Mouse (Mus musculus): ENCODE measurements around the gene Dchs2.
"Not testable (repeated sequence)": the region's sequence is repeated elsewhere in the genome, so short reads cannot be mapped to it uniquely, and the experiment has no call there.

The Dchs2 gene

DNA sequence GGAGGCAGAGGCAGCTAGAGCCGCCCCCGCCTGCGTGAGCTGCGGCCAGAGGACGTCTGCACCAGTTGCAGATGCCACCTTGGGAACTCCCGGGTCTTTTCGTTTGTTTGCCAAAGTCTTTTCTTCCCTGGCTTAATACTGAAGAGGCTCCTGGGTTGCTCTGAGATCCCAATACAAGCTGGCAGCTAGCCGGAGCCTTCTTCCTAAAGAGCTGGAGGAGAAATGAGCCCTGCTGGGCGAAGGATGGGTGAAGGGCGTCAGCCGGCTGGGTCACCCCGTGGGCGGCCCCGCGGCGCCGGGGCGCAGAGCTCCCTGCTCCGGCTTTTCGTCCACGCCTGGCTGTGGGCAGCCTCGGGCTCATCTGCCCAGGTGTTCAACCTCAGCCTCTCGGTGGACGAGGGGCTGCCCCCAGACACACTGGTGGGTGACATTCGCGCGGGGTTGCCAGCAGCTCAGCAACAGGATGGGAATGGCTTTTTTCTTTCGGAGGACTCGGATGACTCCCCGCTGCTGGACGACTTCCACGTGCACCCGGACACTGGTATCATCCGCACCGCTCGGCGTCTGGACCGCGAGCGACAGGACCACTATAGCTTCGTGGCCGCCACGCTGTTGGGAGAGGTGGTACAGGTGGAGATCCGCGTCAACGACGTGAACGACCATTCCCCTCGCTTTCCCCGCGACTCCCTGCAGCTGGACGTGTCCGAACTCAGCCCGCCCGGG, at the start of gene Dchs2:
TSS of gene Dchs2 (plus strand) at position 223 of the 723 bp plus-strand sequence.
- no peak for DNase-seq (ENCODE audit: low spot score in 2 of 2)

DNA sequence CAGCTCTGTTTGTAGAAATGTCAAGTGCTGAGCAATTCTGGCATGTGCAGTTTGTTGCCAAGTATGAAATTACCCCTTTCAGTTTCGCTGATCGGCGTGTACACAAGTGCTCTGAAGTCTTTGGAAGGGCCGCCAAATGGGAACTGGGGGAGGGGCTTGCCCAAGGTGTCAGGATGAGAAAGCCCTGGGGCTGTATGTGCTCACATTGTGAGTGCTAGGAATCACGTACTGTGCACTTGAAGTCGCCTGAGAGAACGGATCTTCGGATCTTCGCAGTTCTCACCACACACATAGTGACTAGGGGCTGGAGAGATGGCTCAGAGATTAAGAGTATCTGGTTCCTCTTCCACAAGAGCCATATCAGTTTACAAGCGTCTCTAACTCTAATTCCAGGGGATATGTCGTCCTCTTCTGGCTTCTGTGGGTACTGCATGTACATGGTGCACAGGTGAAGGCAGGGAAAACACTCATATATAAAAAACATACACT, 47.1 kb upstream of the Dchs2 start:
- DNase-seq (ENCODE audit: low spot score in 2 of 2): peak; percentile 39 to 69

DNA sequence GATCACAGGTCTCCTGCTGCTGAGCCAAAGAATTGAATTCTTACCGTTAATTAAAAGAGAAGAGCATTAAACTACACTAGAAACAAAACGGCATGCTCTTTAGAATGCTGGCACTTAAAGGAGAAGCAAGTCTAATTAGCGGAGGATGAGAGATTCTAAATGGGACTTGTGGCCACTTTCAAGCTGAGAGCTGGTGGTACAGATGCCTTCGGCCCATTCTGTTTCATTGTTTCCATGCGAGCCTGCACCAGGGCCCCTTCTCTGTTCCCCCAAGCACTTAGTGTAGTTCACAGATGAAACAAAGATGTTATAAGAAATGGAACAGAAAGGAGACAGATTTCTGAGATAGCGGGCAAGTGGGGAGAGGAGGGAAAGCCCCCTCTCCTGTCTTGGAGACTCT, 30.2 kb upstream of the Dchs2 start:
- DNase-seq (ENCODE audit: low spot score in 2 of 2): peak in 1 of 2 experiments; percentile 16

DNA sequence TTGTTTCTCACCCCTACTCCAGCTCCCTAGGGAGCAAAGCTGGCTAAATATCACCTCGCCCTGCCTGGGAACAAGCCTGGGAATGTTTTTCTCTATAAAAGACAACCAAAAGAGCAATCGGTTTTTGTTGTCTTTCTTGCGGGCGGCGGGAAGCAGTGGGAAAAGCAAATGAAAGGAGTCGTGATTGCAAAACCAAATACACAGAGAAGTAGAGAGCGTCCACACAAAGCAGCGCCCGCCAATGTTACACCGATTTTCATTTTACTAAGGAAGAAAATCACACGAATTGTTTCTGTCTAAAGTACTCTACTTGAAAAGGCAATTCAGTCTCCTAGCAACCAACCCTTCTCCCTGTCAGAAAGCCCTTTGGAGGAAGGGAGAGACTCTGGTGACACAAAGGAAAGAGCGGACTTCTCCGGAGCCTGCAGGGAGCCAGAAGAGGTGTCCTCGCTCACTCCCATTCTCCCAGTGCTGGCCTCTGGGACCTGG, 29.2 kb upstream of the Dchs2 start:
- peak in 1 of 2 experiments; percentile 42 for DNase-seq (ENCODE audit: low spot score in 2 of 2)

DNA sequence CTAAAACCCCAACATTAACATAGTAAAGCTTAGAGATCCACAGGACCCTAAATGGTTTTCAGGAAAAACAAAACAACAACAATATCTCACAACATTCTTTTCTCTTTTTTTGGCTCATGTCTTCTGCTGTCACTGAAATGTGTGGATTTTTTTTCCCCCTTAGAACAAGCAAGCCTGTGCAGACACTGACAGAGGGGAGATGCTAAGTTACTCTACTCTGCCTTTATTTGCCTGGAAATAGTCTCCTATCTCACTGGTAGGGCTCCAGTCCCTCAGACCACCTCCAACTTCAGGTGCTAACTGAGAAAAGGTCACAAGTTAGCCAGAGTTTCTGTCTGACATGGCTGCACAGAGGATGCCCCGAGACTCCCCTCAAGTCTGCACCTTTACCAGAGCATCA, 28.6 kb upstream of the Dchs2 start:
- DNase-seq (ENCODE audit: low spot score in 2 of 2): peak in 1 of 2 experiments; percentile 31

DNA sequence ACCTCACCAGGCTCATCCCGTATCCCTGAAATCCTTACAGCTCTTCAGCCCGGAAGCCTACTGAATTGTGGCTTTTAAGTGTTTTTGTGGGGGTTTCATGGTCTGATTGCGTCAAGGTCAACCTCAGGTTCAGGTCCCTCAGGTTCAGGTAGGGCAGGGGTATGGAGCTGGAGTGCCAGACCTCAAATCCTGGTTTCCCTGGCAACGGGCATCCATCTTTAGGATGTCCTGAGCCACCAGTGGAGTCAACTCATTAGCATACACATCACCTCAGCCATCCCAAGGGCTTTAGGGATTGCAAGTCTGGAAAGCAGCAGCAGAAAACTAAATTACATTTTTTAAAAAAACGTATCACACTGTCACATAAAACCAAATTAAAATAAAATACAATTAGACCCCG, 28.1 kb upstream of the Dchs2 start:
- DNase-seq (ENCODE audit: low spot score in 2 of 2): peak in 1 of 2 experiments; percentile 28

DNA sequence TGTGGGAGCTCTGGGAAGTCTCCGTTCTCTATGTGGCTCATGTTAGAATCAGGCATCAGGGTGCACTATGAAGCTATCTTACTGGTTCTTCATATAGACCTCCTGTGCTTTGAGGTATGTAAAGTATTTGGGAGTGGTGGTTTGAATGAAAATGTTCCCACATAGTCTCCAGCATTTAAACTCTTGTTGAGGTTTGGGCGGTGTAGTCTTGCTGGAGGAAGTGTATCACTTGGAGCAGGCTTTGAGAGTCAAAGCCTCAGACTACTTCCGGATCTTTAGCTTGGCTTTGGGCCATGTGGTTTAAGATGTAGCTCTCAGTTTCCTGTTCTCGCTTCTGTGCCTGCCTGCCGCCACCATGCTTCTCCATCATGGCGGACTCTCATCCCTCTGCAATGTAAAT, 25.5 kb upstream of the Dchs2 start:
- DNase-seq (ENCODE audit: low spot score in 2 of 2): peak in 1 of 2 experiments; percentile 35

DNA sequence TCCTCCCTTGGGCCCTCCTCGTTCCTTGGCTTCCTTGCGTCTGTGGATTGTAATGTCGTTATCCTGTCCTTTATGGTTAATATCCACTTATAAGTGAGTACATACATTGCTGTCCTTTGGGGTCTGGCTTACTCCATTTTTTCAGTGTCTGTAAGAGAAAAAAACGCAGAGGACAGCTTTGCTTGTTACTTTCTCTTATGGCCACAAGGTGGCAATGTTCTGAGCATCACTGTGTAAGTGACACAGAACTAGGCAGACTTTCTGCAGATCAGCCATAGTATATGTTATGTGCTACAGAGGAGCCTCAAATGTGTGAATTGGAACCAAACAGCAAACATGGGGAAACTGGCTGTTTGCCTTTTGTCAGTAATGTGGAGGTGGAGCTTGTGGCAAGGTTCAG, 17.6 kb upstream of the Dchs2 start:
- no peak for DNase-seq (ENCODE audit: low spot score in 2 of 2)

DNA sequence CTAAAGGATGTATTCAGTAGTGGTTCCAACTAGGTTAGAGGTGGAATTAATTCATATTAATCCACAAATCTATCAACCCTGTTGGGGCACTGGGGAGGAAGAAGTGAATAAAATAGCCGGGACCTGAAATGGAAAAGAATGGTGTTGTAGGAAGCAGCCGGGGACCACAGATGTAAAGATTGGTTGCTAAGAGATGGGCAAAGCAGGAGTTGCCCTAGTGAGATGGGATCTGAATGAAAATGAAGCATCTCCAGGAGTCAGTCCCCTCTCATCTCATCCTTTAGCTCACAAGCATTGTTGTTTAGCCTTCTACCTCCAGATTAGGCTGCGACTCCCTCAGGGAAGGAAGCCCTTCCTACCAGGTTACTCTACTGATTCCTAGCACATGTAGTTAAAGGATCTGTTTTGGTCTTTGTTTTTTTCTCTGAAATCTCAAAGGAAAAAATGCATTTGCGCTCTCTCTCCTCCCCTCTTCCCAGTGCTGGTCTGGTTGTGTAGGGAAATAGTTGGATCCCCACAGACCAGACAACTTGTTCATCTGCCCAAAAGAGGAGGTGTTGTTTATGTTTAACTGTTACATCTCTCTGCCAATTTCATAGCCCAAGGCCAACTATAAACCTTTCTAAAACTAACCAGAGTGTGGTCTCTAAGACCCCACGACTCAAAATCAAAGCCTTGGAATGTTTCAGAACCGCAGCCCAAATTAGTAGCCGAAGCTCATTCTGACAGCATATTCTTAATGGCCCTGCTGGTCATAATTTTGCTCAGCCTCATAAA, 16.1 kb upstream of the Dchs2 start:
- DNase-seq (ENCODE audit: low spot score in 2 of 2): peak in 1 of 2 experiments; percentile 11

DNA sequence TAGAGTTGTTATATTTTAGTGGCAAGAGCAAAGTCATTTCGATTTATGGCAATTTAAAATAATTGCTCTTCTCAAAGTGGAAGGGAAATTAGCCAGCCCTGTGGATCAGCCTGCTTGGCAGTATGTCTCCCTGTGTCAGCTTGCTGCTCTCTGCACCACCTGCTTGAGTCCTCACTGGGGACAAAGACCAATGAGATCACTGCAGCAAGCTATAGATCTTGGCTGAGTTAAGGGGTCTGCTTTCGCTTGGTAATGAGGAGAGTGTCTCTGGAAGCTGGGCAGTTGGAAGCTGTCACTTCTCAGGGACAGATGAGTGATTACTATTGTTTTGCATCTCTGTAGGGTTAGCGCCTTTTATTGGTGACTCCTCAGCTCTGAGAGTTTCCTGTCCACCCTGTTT, 14.9 kb upstream of the Dchs2 start:
- peak in 1 of 2 experiments; percentile 49 for DNase-seq (ENCODE audit: low spot score in 2 of 2)

DNA sequence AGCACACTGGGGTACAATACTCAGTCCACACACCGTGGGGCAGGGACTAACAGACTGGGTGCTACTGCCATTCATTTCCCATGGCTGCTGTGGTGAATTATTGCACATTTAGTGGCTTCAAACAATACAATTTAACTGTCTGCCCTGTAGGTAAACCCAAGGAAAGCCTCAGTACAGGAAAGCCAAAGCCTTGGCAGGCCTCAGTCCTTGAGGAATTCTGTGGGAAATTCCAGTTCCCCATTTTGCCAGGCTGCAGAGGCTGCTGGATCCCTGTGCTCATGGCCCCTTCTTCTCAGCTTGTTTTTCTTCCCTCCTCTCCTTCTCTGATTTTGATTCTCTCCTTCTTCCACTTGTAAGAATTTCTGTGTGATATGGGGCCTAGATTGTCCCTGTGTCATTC, 12.8 kb upstream of the Dchs2 start:
- DNase-seq (ENCODE audit: low spot score in 2 of 2): peak in 1 of 2 experiments; percentile 44

DNA sequence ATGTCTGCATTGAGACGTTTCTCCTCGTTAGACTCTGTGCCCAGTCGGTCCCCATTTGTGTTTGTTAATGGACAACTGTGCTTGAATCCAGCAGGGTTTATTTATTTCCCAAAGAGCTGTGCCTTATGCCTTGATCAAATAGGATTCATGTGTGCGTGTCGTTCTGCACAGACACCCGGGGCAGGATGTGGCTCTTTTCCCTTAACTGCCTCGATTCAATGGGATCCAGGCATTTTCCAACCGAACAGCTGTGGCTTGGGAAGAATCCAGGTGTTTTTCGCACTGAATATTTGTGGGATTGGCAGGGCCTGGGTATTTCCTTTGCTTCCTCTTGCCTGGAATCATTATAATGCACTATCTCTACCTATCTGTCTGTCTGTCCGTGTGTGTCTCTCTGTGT, 10.2 kb upstream of the Dchs2 start:
- DNase-seq (ENCODE audit: low spot score in 2 of 2): no peak

DNA sequence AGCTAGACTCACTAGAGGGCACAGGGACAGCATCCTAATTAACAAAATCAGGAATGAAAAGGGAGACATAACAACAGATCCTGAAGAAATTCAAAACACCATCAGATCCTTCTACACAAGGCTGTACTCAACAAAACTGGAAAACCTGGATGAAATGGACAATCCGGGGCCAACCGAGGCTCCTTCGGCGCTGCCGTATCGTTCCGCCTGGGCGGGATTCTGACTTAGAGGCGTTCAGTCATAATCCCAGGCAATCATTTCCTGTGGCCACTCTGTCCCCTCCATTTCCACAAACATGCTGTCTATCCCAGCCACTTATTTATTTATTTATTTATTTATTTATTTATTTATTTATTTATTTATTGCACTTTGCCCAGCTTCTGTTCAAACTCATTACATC, 3.8 kb upstream of the Dchs2 start:
- not testable (repeated sequence) for DNase-seq (ENCODE audit: low spot score in 2 of 2)

DNA sequence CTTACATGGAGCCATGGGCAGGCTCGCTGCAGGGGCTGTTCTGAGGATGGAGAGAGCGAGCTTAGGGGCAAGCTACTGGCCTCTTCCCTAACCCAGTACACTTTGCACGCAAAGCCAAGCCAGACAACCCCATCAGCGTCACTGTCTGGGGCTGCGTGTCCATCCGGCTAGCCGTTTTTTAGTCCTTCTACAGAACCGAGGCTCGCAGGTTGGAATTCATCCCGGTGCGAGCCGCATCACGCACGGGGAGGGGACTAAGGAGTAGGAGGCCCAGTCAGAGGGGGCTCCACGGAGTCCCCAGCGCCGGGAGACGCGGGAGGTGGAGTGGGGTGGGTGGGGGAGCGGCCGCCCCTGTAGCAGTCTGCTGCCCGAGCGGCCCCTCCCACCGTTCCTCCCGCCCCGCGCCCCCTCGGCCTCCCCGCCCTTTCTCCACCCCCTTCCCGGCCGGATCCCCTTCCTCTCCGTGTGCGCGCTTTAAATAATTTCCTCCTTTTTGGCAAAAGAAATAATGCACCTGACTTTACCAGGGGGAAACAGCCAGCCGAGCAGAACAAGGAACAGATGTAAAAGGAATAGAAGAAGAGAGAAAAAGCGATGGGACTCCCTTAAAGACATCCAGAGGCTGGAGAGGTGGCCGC, 541 bp upstream of the Dchs2 start:
- no peak for DNase-seq (ENCODE audit: low spot score in 2 of 2)

DNA sequence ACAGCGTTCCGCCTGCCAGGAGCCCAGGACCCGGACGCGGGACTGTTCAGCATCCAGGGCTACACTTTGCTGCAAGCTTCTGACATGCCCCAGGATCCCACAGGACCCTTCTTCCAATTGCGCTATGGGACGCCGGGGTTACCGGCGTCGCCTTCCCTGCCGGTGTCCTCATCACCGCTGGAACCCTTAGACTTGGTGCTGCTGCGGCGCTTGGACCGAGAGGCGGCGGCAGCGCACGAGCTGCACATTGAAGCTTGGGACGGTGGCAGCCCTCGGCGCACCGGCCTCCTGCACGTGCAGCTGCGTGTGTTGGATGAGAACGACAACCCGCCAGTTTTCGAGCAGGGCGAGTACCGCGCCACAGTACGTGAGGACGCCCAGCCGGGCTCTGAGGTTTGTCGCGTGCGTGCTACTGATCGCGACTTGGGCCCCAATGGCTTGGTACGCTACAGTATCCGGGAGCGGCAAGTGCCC, 738 bp downstream of the Dchs2 start:
- no peak for DNase-seq (ENCODE audit: low spot score in 2 of 2)

DNA sequence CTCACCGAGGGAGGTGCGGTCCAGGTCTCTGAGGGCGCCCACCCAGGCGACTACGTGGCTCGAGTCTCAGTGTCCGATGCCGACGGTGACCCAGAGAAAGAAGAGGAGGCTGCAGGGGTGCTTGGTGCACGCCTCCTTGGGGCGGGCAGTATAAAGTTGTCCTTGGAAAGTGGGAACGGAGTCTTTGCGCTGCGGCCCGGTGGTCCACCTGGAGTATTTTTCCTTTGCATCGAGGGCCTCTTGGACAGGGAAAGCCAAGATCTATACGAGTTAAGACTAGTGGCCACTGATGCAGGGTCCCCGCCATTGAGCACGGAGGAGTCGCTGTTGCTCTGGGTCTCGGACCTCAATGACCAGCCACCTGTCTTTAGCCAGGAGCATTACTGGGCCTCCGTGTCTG, 1.4 kb downstream of the Dchs2 start:
- DNase-seq (ENCODE audit: low spot score in 2 of 2): no peak

DNA sequence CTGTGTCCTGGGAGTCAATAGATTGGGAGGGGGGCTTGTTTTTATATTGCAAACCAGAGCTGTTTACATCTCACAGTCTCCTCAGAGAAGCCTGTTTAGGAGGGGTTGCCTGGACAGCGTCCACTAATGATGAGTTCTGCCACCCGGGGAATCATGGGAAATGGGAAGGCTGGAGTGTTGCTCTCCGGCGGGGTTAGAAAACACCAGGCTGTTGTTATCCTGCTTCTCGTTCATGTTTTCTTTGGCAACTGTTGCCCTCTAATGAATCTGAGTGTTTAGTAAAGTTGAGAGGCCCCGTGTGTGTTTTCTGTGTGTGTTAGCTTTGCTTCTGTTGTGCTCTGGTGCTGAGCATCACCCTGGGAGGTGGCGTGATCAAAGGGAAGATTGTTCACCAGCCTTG, 8.7 kb downstream of the Dchs2 start:
- DNase-seq (ENCODE audit: low spot score in 2 of 2): no peak

DNA sequence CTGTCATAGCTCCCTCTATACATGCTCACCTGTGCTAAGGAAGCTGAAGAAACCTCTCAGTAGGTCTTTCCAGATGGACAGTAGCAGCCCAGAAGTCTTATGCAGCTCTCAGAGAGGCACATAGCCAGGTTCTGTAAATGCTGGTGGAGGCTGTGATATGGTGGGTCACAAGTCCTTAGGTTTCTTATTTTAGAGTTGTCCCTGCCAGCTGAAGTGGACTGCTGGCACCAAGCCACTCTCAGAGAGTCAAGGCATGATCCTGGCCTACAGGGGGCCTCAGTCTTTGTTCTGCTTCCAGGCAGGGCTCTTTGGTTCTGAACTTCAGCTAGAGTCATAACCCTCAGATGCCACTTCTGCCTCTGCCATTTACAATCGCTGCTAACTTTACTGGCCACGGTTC, 11.1 kb downstream of the Dchs2 start:
- DNase-seq (ENCODE audit: low spot score in 2 of 2): no peak

DNA sequence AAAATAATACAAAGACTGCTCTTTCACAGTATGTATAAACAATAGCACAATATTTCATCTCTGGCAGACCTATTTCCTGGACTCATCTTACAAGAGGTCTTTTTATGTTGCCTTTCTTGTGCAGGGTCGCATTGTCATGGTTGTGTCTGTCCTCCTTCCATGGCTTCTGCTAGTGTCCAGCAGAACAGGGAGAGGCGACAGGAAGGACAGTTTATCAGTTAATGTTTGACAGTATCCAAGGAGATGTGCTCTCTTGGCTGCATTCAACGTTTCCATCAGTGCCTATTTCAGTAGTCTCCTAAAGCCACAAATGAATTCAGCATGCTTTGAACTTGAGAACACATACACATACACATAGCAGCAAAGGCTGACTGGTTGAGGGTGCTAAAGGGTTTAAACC, 17.9 kb downstream of the Dchs2 start:
- no peak for DNase-seq (ENCODE audit: low spot score in 2 of 2)

DNA sequence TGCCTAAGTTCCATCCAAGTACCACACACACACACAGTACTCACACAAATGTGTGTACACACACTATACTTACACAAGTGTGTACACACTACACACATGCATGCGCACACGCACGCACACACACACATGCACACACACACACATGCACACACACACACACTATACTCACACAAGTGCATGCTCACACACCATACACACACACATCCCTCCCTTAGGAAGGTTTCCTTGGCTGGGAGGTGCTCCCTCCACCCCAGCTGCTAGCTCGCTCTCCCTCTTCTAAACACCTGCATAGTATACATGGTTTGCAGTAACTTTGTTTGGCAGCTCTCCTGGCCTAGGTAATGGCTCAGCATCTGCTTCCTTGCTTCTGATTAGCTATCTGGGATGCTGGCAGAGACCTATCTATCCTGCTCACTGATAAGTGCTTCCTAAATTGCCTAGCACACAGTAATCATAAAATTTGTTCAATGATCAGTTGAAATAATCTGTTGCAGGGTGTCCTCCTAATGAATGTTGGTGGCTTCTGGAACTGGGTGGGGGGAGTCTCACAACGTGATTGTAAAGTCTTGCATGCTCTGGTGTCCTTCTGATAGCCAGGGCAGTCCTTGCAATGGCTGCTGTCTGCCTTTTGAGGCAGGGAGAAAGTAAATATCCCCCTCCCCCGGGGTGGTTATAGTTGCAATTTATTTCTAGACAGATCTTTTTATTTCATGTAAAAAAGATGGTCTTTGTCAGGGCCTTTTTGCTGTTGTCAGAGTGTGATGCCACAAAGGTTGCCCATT, 19.7 kb downstream of the Dchs2 start:
- DNase-seq (ENCODE audit: low spot score in 2 of 2): no peak

DNA sequence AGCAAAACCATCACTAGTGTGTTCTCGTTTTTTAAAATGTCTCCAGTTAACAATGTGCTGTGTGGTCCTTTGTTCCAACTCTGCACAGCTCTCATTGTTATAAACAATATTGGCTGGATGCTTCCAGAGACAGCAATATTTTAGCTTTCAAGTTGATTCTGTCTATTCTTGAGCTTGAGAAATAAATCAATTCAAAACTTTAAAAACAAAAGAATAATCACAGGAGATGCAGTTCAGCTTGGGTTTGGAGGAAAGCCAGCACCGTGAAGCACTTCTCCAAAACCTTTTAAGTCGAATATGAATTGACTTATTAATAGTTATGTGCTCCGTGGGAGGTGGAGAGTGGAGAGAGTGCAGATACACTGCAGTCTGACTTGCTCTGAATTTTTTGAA, 20.3 kb downstream of the Dchs2 start:
- no peak for DNase-seq (ENCODE audit: low spot score in 2 of 2)
